Mouse (Mus musculus) c-Kit-negative CD71-positive TER-119-positive erythroid progenitor cells, embryonic 14.5 days (primary cell): ENCODE measurements around the gene Tcf15.
A peak's percentile ranks its signal among the peaks of the same experiment; 100 is the strongest.

Experiments used
- DNase-seq: peaks from one replicate; pipeline ENCODE4 v3.0.0-alpha.2; 2013; ENCODE audit warnings: low read depth, low spot score

The Tcf15 gene

GRCm38 (mm10) chr2:152143279-152144157, at the start of gene Tcf15:
Gene Tcf15 (plus strand): TSS chr2:152143561.
- no peak for DNase-seq

GRCm38 (mm10) chr2:152094856-152095545, 48.4 kb upstream of the Tcf15 start:
- DNase-seq: no peak

GRCm38 (mm10) chr2:152096922-152097321, 46.4 kb upstream of the Tcf15 start:
- no peak for DNase-seq

GRCm38 (mm10) chr2:152097916-152098315, 45.4 kb upstream of the Tcf15 start:
- no peak for DNase-seq

- DNase-seq: no peak
Measured at GRCm38 (mm10) chr2:152099538-152099937, 43.8 kb upstream of the Tcf15 start.

GRCm38 (mm10) chr2:152101761-152102160, 41.6 kb upstream of the Tcf15 start:
- no peak for DNase-seq

GRCm38 (mm10) chr2:152102369-152102768, 41.0 kb upstream of the Tcf15 start:
- no peak for DNase-seq

- peak; percentile 48 for DNase-seq
Measured at GRCm38 (mm10) chr2:152104711-152105317, 38.5 kb upstream of the Tcf15 start.

GRCm38 (mm10) chr2:152105318-152106224, 37.8 kb upstream of the Tcf15 start, which contains the start of gene Srxn1:
Gene Srxn1 (plus strand): TSS chr2:152105516.
- DNase-seq: peak; percentile 90

GRCm38 (mm10) chr2:152106225-152106595, 37.2 kb upstream of the Tcf15 start:
- DNase-seq: peak; percentile 47

- no peak for DNase-seq
Measured at GRCm38 (mm10) chr2:152106597-152106996, 36.8 kb upstream of the Tcf15 start.

GRCm38 (mm10) chr2:152108702-152109101, 34.7 kb upstream of the Tcf15 start:
- DNase-seq: no peak

- DNase-seq: no peak
Measured at GRCm38 (mm10) chr2:152109386-152109785, 34.0 kb upstream of the Tcf15 start.

GRCm38 (mm10) chr2:152111311-152111710, 32.0 kb upstream of the Tcf15 start:
- no peak for DNase-seq

- DNase-seq: peak; percentile 89
Measured at GRCm38 (mm10) chr2:152111920-152112319, 31.4 kb upstream of the Tcf15 start.

GRCm38 (mm10) chr2:152112490-152112889, 30.9 kb upstream of the Tcf15 start:
- no peak for DNase-seq

- no peak for DNase-seq
Measured at GRCm38 (mm10) chr2:152112970-152113369, 30.4 kb upstream of the Tcf15 start.

GRCm38 (mm10) chr2:152114057-152114975, 29.0 kb upstream of the Tcf15 start:
- DNase-seq: no peak

GRCm38 (mm10) chr2:152117694-152118093, 25.7 kb upstream of the Tcf15 start:
- no peak for DNase-seq

GRCm38 (mm10) chr2:152119228-152119865, 24.0 kb upstream of the Tcf15 start:
- DNase-seq: no peak
